Mouse (Mus musculus) kidney, embryonic 15.5 days (tissue): ENCODE data around the gene Gm7544. TPM values are rescaled to one million over a fixed set of nuclear protein-coding genes. Genes with fewer than 3 reads are reported as not detected.
"Not testable (repeated sequence)": the region's sequence is repeated elsewhere in the genome, so short reads cannot be mapped to it uniquely, and the experiment has no call there.

Experiments
- ATAC-seq: fragments of 200-750 bp; cut with Nextera tagmentation; replicated peaks from 2 replicates; pipeline ENCODE4 v1.8.0; 2017; ENCODE audit warnings: moderate TSS enrichment; ENCODE audit not compliant: low FRiP score
- H3K27ac ChIP-seq: fragments of 300-500 bp; sonication (generic); 2 replicates; pipeline ENCODE4 v1.5.1; 2015; ENCODE audit warnings: mild to moderate bottlenecking, inconsistent platforms
- H3K27me3 ChIP-seq: fragments of 300-500 bp; sonication (generic); 2 replicates; pipeline ENCODE4 v1.6.1; 2015; ENCODE audit warnings: inconsistent platforms
- H3K36me3 ChIP-seq: fragments of 300-500 bp; sonication (generic); 2 replicates; pipeline ENCODE4 v1.6.1; 2015; ENCODE audit warnings: inconsistent platforms
- H3K4me1 ChIP-seq: fragments of 300-500 bp; sonication (generic); 2 replicates; pipeline ENCODE4 v1.6.1; 2015; ENCODE audit warnings: inconsistent platforms
- H3K4me2 ChIP-seq: fragments of 300-500 bp; sonication (generic); 2 replicates; pipeline ENCODE4 v1.6.1; 2015; ENCODE audit warnings: moderate library complexity, mild to moderate bottlenecking, inconsistent platforms
- H3K4me3 ChIP-seq: fragments of 300-500 bp; sonication (generic); replicated peaks from 2 replicates; pipeline ENCODE4 v1.5.1; 2015; ENCODE audit warnings: mild to moderate bottlenecking, inconsistent platforms
- H3K9ac ChIP-seq: fragments of 300-500 bp; sonication (generic); 2 replicates; pipeline ENCODE4 v1.6.1; 2015; ENCODE audit warnings: mild to moderate bottlenecking, inconsistent platforms
- H3K9me3 ChIP-seq: fragments of 300-500 bp; sonication (generic); replicated peaks from 2 replicates; pipeline ENCODE4 v1.6.1; 2016; ENCODE audit warnings: inconsistent platforms
- WGBS: fragments of 180-500 bp; shearing (Covaris S2); methylation state at CpG from one replicate; pipeline ENCODE4 v1.1.7; 2015; ENCODE audit warnings: mixed read lengths; 5-methylcytosine and 5-hydroxymethylcytosine counted together
- polyA plus RNA-seq: library from polyadenylated mRNA; unstranded; fragments of >200 nt; fragmentation: Nextera tagmentation; extraction: Ambion mirVana; gene quantifications from 2 replicates; pipeline ENCODE4 v1.2.1, GENCODE M21; 2015

Gm7544 gene
- polyA plus RNA-seq: not detected in 2 replicates

GRCm38 (mm10) chr1:82955913-82956312 lies at the start of gene Gm7544:
Gm7544 (minus strand) TSS chr1:82956013.
- not testable (repeated sequence) for H3K4me1 ChIP-seq, H3K9ac ChIP-seq, H3K4me3 ChIP-seq, H3K27me3 ChIP-seq, H3K4me2 ChIP-seq, H3K27ac ChIP-seq, H3K36me3 ChIP-seq, ATAC-seq, H3K9me3 ChIP-seq

DNA sequence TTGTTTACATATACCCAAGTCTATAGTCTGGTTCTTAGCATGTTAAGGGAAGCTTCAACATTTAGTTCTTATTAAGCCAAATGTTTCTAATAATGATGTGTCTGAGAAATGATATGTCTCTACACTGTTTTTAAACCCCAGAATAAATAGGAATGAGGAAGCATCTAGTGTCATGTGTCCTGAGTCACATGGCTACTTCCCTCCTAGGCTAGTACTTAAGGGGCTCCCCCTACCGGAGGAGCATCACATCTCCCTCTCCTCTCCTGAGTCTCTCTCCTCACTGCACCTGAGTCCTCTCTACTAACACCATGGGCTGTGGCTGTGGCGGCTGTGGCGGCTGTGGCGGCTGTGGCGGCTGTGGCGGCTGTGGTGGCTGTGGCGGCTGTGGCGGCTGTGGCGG lies 44.5 kb upstream of the Gm7544 start, which contains the start of gene Gm47959:
Gm47959 (plus strand) TSS at position 243 of the 400 bp plus-strand sequence.
- not testable (repeated sequence) for H3K9ac ChIP-seq, H3K4me2 ChIP-seq, H3K36me3 ChIP-seq, H3K27me3 ChIP-seq, H3K27ac ChIP-seq, ATAC-seq, H3K9me3 ChIP-seq, H3K4me3 ChIP-seq, H3K4me1 ChIP-seq
- 98% methylated on average over 9 of the region's 9 CpGs for WGBS

DNA sequence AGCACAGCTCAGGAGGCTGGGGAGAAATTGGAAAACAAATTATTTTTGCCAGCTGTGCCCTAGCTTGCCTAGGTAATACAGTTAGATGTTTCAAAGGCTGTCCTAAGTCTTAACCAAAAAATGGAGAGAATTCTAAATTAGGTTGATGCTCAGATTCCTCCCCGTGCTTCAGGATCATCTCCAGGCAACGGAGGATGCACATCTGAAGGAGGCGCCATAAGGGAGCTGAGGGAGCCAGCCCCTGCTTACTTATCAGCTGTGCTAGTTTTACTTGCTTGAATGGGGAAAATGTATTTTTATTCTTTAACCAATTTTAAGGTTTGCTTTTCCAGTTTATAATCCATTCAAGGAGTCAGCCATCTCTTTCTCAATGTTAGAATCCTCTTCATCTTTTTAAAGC lies 38.1 kb upstream of the Gm7544 start:
- 88% methylated on average over 3 of the region's 3 CpGs for WGBS
- H3K9ac ChIP-seq: no peak overlapping the region
- H3K9me3 ChIP-seq: no peaks in the 10 kb centered on the region
- no peaks in the 10 kb centered on the region for H3K36me3 ChIP-seq
- no peaks in the 10 kb centered on the region for H3K27me3 ChIP-seq
- H3K27ac ChIP-seq: no peak overlapping the region
- no peak overlapping the region for H3K4me3 ChIP-seq
- ATAC-seq: no peak
- H3K4me1 ChIP-seq: no peaks in the 10 kb centered on the region
- H3K4me2 ChIP-seq: no peak overlapping the region

DNA sequence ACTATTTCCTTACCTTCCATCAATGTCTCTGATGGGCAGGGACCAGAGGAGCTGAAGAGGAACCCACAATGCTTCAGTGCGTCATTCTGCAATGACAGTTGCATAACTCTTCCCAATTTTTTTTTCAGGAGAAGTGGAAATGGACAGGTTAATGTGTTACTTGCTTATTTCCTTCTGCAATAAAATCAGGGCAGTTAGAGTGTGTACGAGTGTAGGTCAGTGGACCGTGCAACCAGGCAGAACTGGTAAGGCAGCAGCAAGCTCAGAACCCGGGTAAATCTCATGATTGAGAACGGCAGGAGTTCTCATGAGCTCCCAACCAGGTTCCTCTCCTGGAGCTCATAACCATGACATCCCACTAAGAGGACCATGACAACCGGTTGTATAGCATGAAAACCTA lies 36.3 kb upstream of the Gm7544 start:
- peak; percentile 66 for ATAC-seq
- 67% methylated on average over 6 of the region's 6 CpGs for WGBS
- no peaks in the 10 kb centered on the region for H3K4me1 ChIP-seq
- H3K36me3 ChIP-seq: no peaks in the 10 kb centered on the region
- no peak overlapping the region for H3K4me3 ChIP-seq
- H3K27me3 ChIP-seq: no peaks in the 10 kb centered on the region
- H3K9ac ChIP-seq: no peak overlapping the region
- H3K27ac ChIP-seq: peak overlapping the region; percentile 33; the same call in 1 of the 2 replicates
- no peak overlapping the region for H3K4me2 ChIP-seq
- no peaks in the 10 kb centered on the region for H3K9me3 ChIP-seq

- no peak overlapping the region for H3K9ac ChIP-seq
- H3K4me2 ChIP-seq: no peak overlapping the region
- no peak overlapping the region for H3K4me3 ChIP-seq
- no peaks in the 10 kb centered on the region for H3K27me3 ChIP-seq
- WGBS: 76% methylated on average over 3 of the region's 3 CpGs
- peak; percentile 25; the same call in 1 of the 2 replicates for ATAC-seq
- H3K27ac ChIP-seq: 0 out of 2 replicates have a peak overlapping the region, but pooled peaks have one; percentile 33
- H3K36me3 ChIP-seq: no peaks in the 10 kb centered on the region
- H3K9me3 ChIP-seq: no peaks in the 10 kb centered on the region
- H3K4me1 ChIP-seq: no peaks in the 10 kb centered on the region
Measured at GRCm38 (mm10) chr1:82991596-82991995, 35.8 kb upstream of the Gm7544 start.

DNA sequence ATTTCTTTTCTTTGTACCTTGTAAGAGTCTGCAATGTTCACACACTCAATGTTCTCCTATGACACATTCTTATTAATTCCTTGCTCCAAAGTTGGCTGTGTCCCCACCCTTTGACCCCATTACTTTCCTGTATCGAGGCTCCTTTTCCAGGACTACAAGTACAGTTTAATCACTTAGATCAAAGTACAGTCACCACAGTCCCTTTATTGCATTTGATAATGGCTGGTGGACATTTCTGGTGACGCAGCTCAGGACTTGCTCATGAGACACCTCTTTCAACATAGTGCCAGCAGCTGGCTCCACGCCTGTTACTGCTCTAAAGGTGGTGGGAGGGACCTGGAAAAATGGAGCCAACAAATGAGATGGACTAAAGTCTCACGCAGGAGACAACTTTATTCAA lies 35.2 kb upstream of the Gm7544 start:
- Histone ChIP-seq H3K4me3 (no peak overlapping the region), H3K4me1 (no peaks in the 10 kb centered on the region), H3K9me3 (no peaks in the 10 kb centered on the region), H3K36me3 (no peaks in the 10 kb centered on the region), H3K27ac (no peak overlapping the region), H3K9ac (no peak overlapping the region), H3K27me3 (no peaks in the 10 kb centered on the region), H3K4me2 (no peak overlapping the region)
- ATAC-seq: no peak
- WGBS: 64% methylated on average over 4 of the region's 4 CpGs

GRCm38 (mm10) chr1:82987530-82988198 lies 31.9 kb upstream of the Gm7544 start:
- Histone ChIP-seq H3K4me2 (no peak overlapping the region), H3K27ac (no peak overlapping the region), H3K36me3 (no peaks in the 10 kb centered on the region), H3K9me3 (no peaks in the 10 kb centered on the region; the same call in 1 of the 2 replicates), H3K9ac (no peak overlapping the region), H3K4me1 (no peaks in the 10 kb centered on the region), H3K4me3 (no peak overlapping the region), H3K27me3 (no peaks in the 10 kb centered on the region)
- 36% methylated on average over 4 of the region's 4 CpGs for WGBS
- no peak for ATAC-seq

GRCm38 (mm10) chr1:82986738-82987137 lies 30.9 kb upstream of the Gm7544 start:
- no peaks in the 10 kb centered on the region; the same call in 1 of the 2 replicates for H3K9me3 ChIP-seq
- no peaks in the 10 kb centered on the region for H3K36me3 ChIP-seq
- H3K4me2 ChIP-seq: no peak overlapping the region
- WGBS: 89% methylated on average over 6 of the region's 6 CpGs
- no peak overlapping the region for H3K27ac ChIP-seq
- H3K4me3 ChIP-seq: no peak overlapping the region
- ATAC-seq: no peak
- H3K9ac ChIP-seq: no peak overlapping the region
- H3K4me1 ChIP-seq: no peaks in the 10 kb centered on the region
- no peaks in the 10 kb centered on the region for H3K27me3 ChIP-seq

DNA sequence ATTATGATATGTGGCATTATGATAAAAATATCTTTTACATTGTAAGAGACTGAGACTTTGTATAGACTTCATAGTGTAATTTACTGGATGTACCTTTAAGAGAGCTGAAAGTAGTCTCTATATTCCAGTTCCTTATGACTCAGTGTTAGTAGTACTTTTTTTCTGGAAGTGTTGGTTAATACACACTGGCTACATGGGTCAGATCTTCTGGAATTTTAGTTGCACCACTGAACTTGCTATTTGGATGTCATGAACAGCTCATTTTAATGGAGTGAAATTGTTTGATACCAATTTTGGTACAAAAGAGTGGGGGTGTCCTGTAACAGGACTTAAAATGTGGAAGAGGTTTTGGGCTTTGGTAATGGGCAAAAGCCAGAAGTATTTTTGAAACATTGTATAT lies 22.0 kb upstream of the Gm7544 start:
- no peaks in the 10 kb centered on the region for H3K4me1 ChIP-seq

DNA sequence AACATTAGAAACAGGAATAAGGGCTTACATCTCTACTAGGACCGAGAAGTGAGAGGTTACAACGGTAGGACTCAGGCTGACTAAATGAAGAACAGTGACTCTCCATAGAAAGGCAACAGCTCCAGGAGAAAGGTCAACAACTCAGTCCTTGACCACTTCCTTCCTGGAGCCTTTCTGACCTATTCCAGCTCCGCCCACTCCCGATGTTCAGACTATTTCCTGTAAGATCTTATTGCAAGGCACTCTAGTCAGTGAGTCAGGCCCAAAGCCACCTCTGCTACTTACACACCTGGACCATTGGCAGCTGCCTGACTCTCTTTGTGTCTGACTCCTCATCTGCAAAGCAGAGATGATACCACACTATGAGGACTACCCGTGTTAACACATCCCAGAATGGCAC lies 19.9 kb upstream of the Gm7544 start:
- no peaks in the 10 kb centered on the region for H3K4me1 ChIP-seq
- no peak for ATAC-seq
- no peaks in the 10 kb centered on the region for H3K36me3 ChIP-seq
- H3K27me3 ChIP-seq: no peaks in the 10 kb centered on the region
- 71% methylated on average over 5 of the region's 5 CpGs for whole genome bisulfite sequencing
- H3K9me3 ChIP-seq: no peaks in the 10 kb centered on the region
- no peak overlapping the region for H3K4me3 ChIP-seq
- H3K4me2 ChIP-seq: no peak overlapping the region
- H3K9ac ChIP-seq: no peak overlapping the region
- H3K27ac ChIP-seq: no peak overlapping the region

More for the DNA sequence above, 22.0 kb upstream of the Gm7544 start:
- no peak overlapping the region for H3K27ac ChIP-seq
- H3K36me3 ChIP-seq: no peaks in the 10 kb centered on the region
- H3K4me2 ChIP-seq: no peak overlapping the region
- H3K4me3 ChIP-seq: no peak overlapping the region
- ATAC-seq: no peak
- H3K9me3 ChIP-seq: no peaks in the 10 kb centered on the region
- H3K9ac ChIP-seq: no peak overlapping the region
- H3K27me3 ChIP-seq: no peaks in the 10 kb centered on the region

DNA sequence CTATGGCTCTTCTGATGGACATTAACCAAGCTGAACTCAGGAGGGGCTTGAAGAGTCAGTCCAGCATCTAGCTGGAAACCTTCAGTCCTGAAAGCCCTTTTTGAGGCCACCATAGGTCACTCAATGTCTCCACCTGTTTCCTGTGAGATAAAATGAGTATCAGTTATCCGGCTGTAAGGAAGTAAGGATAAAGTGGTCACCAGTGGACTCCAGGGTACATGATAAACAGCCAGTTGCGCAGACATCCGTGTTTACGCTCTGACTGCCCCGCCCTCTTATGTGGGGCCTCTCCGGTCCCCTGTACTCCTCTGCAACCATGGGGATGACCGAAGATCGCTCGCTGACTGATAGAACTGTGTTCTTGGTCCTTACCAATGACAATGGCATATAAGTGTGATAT lies 18.5 kb upstream of the Gm7544 start:
- no peaks in the 10 kb centered on the region for H3K9me3 ChIP-seq
- ATAC-seq: peak; percentile 60
- H3K27ac ChIP-seq: 0 out of 2 replicates have a peak overlapping the region, but pooled peaks have one; percentile 15
- H3K4me2 ChIP-seq: no peak overlapping the region
- H3K9ac ChIP-seq: no peak overlapping the region
- H3K4me1 ChIP-seq: no peaks in the 10 kb centered on the region
- no peak overlapping the region for H3K4me3 ChIP-seq
- no peaks in the 10 kb centered on the region for H3K27me3 ChIP-seq
- H3K36me3 ChIP-seq: no peaks in the 10 kb centered on the region
- WGBS: 80% methylated on average over 9 of the region's 9 CpGs

DNA sequence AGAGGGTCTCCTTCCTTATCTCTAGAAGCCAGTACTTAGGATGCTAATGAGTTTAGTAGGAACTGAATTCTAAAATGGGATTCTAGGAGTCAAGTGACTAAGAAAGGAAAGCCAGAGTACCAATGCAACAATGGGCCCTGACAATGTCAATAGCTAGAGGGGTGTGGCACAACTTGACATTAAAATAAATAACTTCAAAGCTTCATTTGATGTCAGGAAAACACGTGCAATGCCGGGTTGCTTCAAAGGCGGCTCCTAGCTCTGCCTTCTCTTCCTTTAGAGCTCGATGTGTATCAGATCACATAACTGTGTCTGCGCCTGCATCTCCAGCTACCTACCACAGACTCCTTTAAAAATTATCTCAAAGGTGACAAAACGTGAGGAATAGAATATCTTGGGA lies 18.1 kb upstream of the Gm7544 start:
- Histone ChIP-seq H3K4me1 (no peaks in the 10 kb centered on the region), H3K36me3 (no peaks in the 10 kb centered on the region), H3K4me2 (no peak overlapping the region), H3K27me3 (no peaks in the 10 kb centered on the region), H3K9ac (no peak overlapping the region), H3K9me3 (no peaks in the 10 kb centered on the region), H3K27ac (0 out of 2 replicates have a peak overlapping the region, but pooled peaks have one; percentile 15), H3K4me3 (no peak overlapping the region)
- 63% methylated on average over 6 of the region's 6 CpGs for WGBS
- no peak for ATAC-seq

GRCm38 (mm10) chr1:82973244-82973643 lies 17.4 kb upstream of the Gm7544 start:
- Histone ChIP-seq H3K9ac (no peak overlapping the region), H3K4me3 (no peak overlapping the region), H3K27me3 (no peaks in the 10 kb centered on the region), H3K36me3 (no peaks in the 10 kb centered on the region), H3K9me3 (no peaks in the 10 kb centered on the region), H3K4me2 (no peak overlapping the region), H3K4me1 (no peaks in the 10 kb centered on the region), H3K27ac (peak overlapping the region; percentile 37; the same call in 1 of the 2 replicates)
- ATAC-seq: no peak
- 85% methylated on average over 1 of the region's 1 CpGs for WGBS
